Mouse (Mus musculus): ENCODE measurements around the gene Hspa8.
A peak's percentile ranks its signal among the peaks of the same experiment; 100 is the strongest.

- no peak for TF ChIP-seq ZC3H11A (IDR thresholded peaks at IDR 0.05; ENCODE audit: low read depth, low read length)
- TF ChIP-seq CTCF (IDR thresholded peaks at IDR 0.05 in 2 of 3, conservative IDR thresholded peaks at IDR 0.05 in 1 of 3; ENCODE audit: control insufficient read depth in 1 of 3, insufficient read depth in 1 of 3, low read depth in 2 of 3, low read length in 3 of 3, poor library complexity in 1 of 3, severe bottlenecking in 1 of 3) = peak in 2 of 3 experiments; percentile 21 to 44; a peak in 3 of 6 replicates
- no peak for TF ChIP-seq POLR2A (IDR thresholded peaks at IDR 0.05; ENCODE audit: control insufficient read depth in 1 of 2, insufficient read depth in 1 of 2, low read depth in 1 of 2, low read length in 2 of 2, poor library complexity in 1 of 2)
- no peak for TF ChIP-seq NRF1 (IDR thresholded peaks at IDR 0.05; ENCODE audit: insufficient read depth, low read depth, low read length, poor library complexity, severe bottlenecking)
- TF ChIP-seq GATA1 (IDR thresholded peaks at IDR 0.05; ENCODE audit: low read depth, low read length) = no peak
- no peak for TF ChIP-seq ZNF384 (IDR thresholded peaks at IDR 0.05; ENCODE audit: low read depth, low read length)
Measured at GRCm38 (mm10) chr9:40836681-40837080, 35.9 kb downstream of the Hspa8 start.
